Mouse (Mus musculus): ENCODE results near the gene Edc3.

Edc3 gene

GRCm38 (mm10) chr9:57708068-57708719 is at the start of gene Edc3:
Edc3 (plus strand) TSS chr9:57708540.
- peak; percentile 88 to 96 for DNase-seq (ENCODE audit: inconsistent age in 2 of 2, low spot score in 1 of 2)

- DNase-seq (ENCODE audit: inconsistent age in 2 of 2, low spot score in 1 of 2), result no peak
Observed at GRCm38 (mm10) chr9:57658970-57659369, 49.4 kb upstream of the Edc3 start.

- peak; percentile 75 to 91 for DNase-seq (ENCODE audit: inconsistent age in 2 of 2, low spot score in 1 of 2)
Observed at GRCm38 (mm10) chr9:57659774-57660173, 48.6 kb upstream of the Edc3 start.

- DNase-seq (ENCODE audit: inconsistent age in 2 of 2, low spot score in 1 of 2), result no peak
Observed at GRCm38 (mm10) chr9:57660501-57660900, 47.8 kb upstream of the Edc3 start.

- DNase-seq (ENCODE audit: inconsistent age in 2 of 2, low spot score in 1 of 2), result no peak
Observed at GRCm38 (mm10) chr9:57661552-57661951, 46.8 kb upstream of the Edc3 start.

- no peak for DNase-seq (ENCODE audit: inconsistent age in 2 of 2, low spot score in 1 of 2)
Observed at GRCm38 (mm10) chr9:57664616-57665015, 43.7 kb upstream of the Edc3 start.

- no peak for DNase-seq (ENCODE audit: inconsistent age in 2 of 2, low spot score in 1 of 2)
Observed at GRCm38 (mm10) chr9:57666536-57666935, 41.8 kb upstream of the Edc3 start.

GRCm38 (mm10) chr9:57667136-57667535 is 41.2 kb upstream of the Edc3 start:
- DNase-seq (ENCODE audit: inconsistent age in 2 of 2, low spot score in 1 of 2), result no peak

GRCm38 (mm10) chr9:57667817-57668216 is 40.5 kb upstream of the Edc3 start:
- DNase-seq (ENCODE audit: inconsistent age in 2 of 2, low spot score in 1 of 2), result no peak

GRCm38 (mm10) chr9:57668277-57668676 is 40.1 kb upstream of the Edc3 start:
- DNase-seq (ENCODE audit: inconsistent age in 2 of 2, low spot score in 1 of 2), result no peak

GRCm38 (mm10) chr9:57669566-57669965 is 38.8 kb upstream of the Edc3 start:
- no peak for DNase-seq (ENCODE audit: inconsistent age in 2 of 2, low spot score in 1 of 2)

GRCm38 (mm10) chr9:57671037-57671436 is 37.3 kb upstream of the Edc3 start:
- DNase-seq (ENCODE audit: inconsistent age in 2 of 2, low spot score in 1 of 2), result no peak

- DNase-seq (ENCODE audit: inconsistent age in 2 of 2, low spot score in 1 of 2), result no peak
Observed at GRCm38 (mm10) chr9:57671500-57671899, 36.8 kb upstream of the Edc3 start.

- no peak for DNase-seq (ENCODE audit: inconsistent age in 2 of 2, low spot score in 1 of 2)
Observed at GRCm38 (mm10) chr9:57681411-57681810, 26.9 kb upstream of the Edc3 start.

GRCm38 (mm10) chr9:57683520-57683919 is 24.8 kb upstream of the Edc3 start, which contains the start of gene Cyp1a2:
Cyp1a2 (minus strand) TSS chr9:57683703.
- DNase-seq (ENCODE audit: inconsistent age in 2 of 2, low spot score in 1 of 2), result no peak

- no peak for DNase-seq (ENCODE audit: inconsistent age in 2 of 2, low spot score in 1 of 2)
Observed at GRCm38 (mm10) chr9:57686011-57686410, 22.3 kb upstream of the Edc3 start.

- DNase-seq (ENCODE audit: inconsistent age in 2 of 2, low spot score in 1 of 2), result peak; percentile 23 to 73
Observed at GRCm38 (mm10) chr9:57687751-57688150, 20.6 kb upstream of the Edc3 start, which contains the start of gene Cyp1a1. Cyp1a1 (plus strand) TSS chr9:57687928.

GRCm38 (mm10) chr9:57688158-57688557 is 20.2 kb upstream of the Edc3 start:
- DNase-seq (ENCODE audit: inconsistent age in 2 of 2, low spot score in 1 of 2), result peak in 1 of 2 experiments; percentile 13

- DNase-seq (ENCODE audit: inconsistent age in 2 of 2, low spot score in 1 of 2), result no peak
Observed at GRCm38 (mm10) chr9:57688606-57689005, 19.7 kb upstream of the Edc3 start.

- no peak for DNase-seq (ENCODE audit: inconsistent age in 2 of 2, low spot score in 1 of 2)
Observed at GRCm38 (mm10) chr9:57694108-57694507, 14.2 kb upstream of the Edc3 start.

GRCm38 (mm10) chr9:57696380-57697285 is 11.7 kb upstream of the Edc3 start:
- peak; percentile 11 to 57 for DNase-seq (ENCODE audit: inconsistent age in 2 of 2, low spot score in 1 of 2)

GRCm38 (mm10) chr9:57697380-57697779 is 11.0 kb upstream of the Edc3 start:
- DNase-seq (ENCODE audit: inconsistent age in 2 of 2, low spot score in 1 of 2), result no peak
